Mouse (Mus musculus) thymus, postnatal 10 days (tissue): ENCODE results near the gene Srsf7.
A peak's percentile ranks its signal among the peaks of the same experiment; 100 is the strongest.
"Not testable (repeated sequence)": the region's sequence is repeated elsewhere in the genome, so short reads cannot be mapped to it uniquely, and the experiment has no call there.

Source experiments
- DNase-seq, 2 experiments: peaks; one replicate each; pipeline ENCODE4 v3.0.0; 2021; ENCODE audit warnings: low spot score in 2 of 2

Srsf7 gene

DNA sequence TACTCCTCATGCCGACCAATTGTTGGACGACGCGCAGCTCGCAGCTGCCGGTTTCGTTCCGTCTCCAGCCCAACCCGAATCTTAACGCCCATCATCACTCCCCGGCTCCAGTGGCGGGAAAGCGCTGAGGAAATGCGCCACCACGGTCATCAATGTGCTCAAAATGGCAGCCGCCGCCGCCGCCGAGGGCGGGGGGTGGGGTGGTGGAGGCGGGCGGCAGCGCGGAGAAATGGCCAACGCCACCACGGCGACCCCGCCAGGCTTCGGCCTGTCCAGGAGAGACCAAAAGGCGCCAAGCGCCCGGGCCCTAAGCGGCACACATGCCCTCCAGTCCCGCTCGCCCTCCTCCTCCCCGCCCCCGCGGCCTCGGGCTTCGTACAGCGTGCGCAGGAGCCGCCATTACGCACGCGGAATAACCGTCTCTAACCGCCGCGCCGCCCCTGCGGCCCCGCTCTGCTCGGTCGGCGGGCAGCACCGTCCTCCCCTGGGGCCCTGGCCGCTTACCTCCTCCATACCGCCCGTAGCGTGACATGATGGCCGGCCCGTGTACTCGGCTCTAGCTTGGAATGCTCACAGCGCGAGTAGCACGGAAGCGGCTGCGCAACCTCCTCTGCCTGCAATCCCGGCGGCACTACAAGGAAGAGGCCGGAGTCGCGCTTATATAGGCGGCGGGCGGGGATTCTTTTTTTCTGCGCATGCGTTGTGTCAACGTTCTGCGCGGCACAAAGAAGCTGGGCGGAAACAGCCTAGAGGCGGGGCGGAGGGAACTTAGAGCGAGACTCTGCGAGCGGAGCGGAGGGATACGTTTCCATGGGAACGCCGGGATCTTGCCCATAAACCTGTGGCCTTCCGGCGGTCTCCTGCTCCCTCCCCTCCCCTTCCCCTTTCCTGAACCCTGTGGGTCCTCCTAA, at the start of gene Srsf7, which contains the start of gene Ttc39d:
TSS of gene Srsf7 (minus strand) at position 637 of the 911 bp plus-strand sequence.
TSS of gene Ttc39d (plus strand) at position 790 of the 911 bp plus-strand sequence.
- peak; percentile 96 to 99 for DNase-seq

DNA sequence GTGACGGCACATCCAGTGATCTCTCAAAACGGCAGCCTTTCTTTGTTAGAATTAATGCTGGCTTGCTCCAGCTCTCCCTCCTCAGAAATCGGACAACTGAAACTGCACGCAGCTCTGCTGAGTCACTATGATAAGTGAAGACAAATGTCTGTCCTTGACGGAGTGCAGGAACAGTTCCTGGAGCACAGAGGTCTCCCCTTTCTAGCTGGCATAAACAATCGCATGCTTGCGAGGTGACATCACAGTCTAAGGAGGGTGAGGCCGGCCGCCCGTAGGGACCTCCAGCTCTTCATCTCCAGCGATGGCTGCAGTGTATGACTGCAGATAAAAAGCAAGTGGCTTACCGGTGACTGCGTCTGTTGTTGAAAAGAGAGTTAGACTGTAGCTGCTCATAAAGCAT, 48.1 kb upstream of the Srsf7 start:
- DNase-seq: no peak

GRCm38 (mm10) chr17:80254421-80254820, 47.3 kb upstream of the Srsf7 start:
- no peak for DNase-seq

- no peak for DNase-seq
These were observed 45.8 kb upstream of the Srsf7 start for GRCm38 (mm10) chr17:80252757-80253525.

GRCm38 (mm10) chr17:80243116-80243515, 36.0 kb upstream of the Srsf7 start:
- DNase-seq: no peak

GRCm38 (mm10) chr17:80241594-80241993, 34.5 kb upstream of the Srsf7 start:
- DNase-seq: no peak

GRCm38 (mm10) chr17:80237475-80237874, 30.4 kb upstream of the Srsf7 start:
- no peak for DNase-seq

DNA sequence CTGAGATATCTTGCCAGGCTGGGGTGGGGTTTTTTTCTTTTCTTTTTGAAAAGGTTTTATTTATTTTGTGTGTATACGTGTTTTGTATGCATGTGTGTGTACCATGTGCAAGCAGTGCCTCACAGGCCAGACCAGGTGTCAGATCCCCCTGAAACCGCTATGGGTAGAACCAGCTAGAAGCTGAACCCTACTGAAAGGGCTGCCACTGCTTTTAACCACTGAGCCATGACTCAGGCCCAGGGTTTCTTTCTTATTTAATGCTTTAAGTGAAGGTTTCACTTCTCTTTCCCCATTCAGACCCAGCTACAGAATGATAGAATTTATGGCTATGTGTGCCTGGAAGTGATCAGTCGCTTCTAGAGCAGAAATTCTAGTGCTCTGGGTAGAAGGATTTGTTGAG, 29.7 kb upstream of the Srsf7 start:
- DNase-seq: no peak

- no peak for DNase-seq
These were observed 28.4 kb upstream of the Srsf7 start for GRCm38 (mm10) chr17:80235477-80235876.

DNA sequence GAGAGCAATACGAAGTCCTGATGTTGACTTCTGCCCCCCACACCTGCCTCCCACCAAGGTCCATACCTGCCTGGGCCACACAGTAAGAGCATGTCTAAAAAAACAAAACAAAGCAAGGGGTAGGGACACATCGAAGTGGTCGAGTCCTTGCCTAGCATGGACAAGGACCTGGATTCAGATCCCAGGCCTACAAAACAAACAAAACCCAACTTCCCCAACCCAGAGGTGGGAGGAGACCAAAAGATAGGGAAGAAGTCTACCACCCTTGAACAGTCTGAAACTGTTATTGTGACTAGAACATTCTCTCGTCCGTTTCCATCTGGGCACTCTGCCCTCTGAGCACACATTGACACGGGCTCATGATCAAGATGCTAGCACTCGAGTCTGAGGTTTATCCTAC, 27.3 kb upstream of the Srsf7 start:
- no peak for DNase-seq

DNA sequence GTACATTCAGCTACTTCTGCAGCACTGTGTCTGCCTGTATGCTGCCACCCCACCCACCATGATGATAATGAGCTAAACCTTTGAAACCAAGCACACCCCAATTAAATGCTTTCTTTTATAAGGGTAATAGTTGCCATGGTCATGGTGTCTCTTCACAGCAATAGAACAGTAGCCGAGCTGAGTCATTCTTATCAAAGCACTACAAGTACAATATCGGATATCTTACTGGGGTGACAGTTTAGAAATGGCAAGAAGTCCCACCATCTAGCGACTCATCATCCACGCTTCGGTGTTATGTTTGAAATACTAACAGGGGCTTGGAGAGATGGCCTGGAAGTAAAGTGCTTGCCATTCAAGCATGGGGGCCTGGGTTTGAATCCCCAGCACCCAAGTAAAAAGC, 26.7 kb upstream of the Srsf7 start:
- DNase-seq: no peak

- DNase-seq: no peak
These were observed 22.3 kb upstream of the Srsf7 start for GRCm38 (mm10) chr17:80229396-80229795.

- DNase-seq: not testable (repeated sequence)
These were observed 18.0 kb upstream of the Srsf7 start for GRCm38 (mm10) chr17:80225142-80225541.

DNA sequence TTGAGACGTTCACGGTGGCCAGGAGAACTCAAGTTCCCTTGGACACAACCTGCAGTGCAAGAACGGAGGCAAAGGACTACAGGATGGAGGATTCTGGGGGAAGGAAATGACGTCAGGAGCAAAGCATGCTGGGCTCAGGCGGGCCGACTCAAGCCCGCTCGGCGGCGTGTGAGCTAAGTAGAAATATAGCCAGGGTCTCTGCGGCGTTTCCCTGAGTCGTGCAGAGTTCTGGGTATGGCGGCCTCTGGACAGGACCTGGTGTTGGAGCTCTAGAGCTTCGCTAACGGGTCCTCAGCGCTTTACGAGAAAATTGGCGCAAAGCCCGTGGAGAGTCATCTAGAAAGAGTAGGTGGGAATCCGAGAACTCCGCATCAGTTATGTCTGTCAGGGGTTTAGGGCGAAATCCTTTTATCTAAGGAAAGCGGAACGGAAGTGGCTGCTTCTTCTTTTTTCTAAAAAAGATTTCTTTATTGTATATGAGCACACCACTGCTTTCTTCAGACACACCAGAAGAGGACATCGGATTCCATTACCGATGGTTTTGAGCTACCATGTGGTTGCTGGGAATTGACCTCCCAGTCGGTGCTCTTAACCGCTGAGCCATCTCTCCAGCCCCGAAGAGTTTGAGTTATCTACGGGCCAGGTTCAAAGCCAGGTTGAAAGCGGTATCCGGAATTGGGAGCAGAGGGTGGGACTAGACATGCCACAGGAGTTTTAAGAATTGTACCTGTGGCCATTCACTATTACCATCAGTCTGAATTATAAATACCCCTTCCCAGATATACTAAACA, 17.4 kb upstream of the Srsf7 start, which contains the start of gene Gemin6:
TSS of gene Gemin6 (plus strand) at position 116 of the 791 bp plus-strand sequence.
- DNase-seq: peak; percentile 75 to 77

DNA sequence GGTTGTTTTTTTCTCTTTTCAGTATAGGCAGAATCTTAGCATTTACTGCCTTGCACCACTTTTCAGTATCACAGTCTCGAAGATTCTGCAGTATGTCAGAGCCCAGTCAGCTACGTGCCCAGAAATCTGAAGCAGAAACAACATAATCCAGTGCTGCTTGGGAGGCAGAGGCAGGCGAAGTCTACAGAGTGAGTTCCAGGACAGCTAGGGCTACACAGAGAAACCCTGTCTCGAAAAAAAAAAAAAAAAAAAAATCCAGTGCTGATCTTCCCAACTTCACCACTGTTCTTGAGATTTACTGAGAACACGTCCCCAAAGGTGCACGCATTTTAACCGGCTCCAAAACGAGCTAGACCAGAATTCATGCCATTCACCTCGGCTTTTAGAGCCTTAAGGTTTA, 16.7 kb upstream of the Srsf7 start:
- DNase-seq: no peak

- DNase-seq: peak in 1 of 2 experiments; percentile 39
These were observed 15.0 kb upstream of the Srsf7 start for GRCm38 (mm10) chr17:80221890-80222628.

DNA sequence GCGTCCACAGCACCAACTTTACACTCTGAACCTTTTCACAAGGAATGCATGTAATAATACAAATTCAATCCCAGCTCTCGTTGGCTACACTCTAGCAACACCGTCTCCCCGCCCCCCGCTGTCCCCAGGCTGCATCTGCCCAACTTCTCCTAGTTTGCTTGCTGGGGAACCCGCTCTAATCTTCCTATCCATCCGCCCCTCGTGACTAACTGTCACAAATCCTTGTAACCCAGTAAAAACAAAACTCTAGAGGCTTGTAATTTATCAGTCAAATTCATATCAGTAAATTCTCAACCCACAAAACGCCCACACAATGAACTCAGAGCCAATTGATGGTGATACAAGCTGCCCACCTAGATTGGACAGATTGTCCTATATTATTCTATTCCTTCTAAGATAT, 14.1 kb upstream of the Srsf7 start:
- no peak for DNase-seq

DNA sequence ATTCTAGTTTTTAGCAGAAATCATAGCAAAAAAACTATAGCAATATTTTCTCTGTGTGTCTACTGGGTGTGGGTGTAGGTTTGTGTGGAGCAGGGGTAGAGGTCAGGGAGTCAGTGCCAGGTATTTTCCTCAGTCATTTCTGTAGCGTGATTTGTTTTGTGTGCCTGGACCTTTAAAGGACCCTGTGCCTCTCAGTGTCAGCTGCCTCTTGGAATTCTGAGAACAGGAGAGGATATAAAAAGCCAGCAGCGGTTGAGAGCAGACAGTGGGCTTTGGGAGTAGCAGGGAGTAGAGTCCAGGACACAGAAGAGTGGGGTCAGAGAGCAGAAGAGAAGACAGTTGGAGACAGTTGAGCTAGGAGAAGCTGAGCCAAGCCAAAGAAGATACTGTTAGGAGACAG, 13.0 kb upstream of the Srsf7 start:
- no peak for DNase-seq

- not testable (repeated sequence) for DNase-seq
These were observed 6.9 kb upstream of the Srsf7 start for GRCm38 (mm10) chr17:80213998-80214397.

- peak in 1 of 2 experiments; percentile 51 for DNase-seq
These were observed 821 bp downstream of the Srsf7 start for GRCm38 (mm10) chr17:80206301-80206670.

DNA sequence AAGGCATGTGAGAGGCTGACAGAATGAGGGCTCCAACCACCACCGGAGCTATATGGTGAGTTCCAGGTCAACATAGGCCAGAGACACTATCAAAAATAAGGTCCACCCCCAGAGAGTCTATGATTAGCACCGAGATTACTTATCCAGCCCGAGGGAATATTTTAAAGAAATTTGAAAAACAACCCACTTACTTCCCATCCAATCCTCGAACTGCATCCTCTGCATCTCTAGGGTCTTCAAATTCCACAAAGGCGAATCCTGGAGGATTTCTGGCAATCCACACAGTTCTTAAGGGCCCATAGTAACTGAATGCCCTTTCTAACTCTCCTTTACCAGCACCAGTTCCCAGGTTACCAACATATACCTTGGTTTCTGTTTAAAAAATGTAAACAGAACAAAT, 1.4 kb downstream of the Srsf7 start:
- DNase-seq: no peak
